Mouse (Mus musculus): ENCODE measurements around the gene Ptprd. TPM values are rescaled to one million over a fixed set of nuclear protein-coding genes. Genes with fewer than 3 reads are reported as not detected.

The Ptprd gene
- polyA plus RNA-seq, 1 experiment from 2014 or later, result 5.6 TPM

DNA sequence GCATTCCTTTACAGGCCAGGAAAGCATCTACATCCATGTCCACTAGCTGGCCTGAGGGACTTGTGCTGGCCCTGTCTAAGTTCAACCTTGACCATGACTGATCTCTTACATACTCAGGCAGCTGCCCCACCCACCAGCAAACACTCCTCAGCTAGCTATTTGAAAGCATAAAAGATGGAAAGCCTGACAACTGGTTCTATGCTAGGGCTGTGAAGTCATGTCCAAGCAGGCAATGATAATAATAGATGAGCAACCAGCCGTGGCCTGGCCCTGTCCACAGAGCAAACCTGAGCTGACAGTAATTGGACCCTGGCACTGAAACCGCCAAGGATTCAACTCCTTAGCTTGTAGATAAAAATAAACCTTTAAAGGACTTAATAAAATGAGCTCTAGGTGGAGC, 1952.1 kb downstream of the Ptprd start:
- no peak overlapping the region for H3K9ac ChIP-seq (ENCODE audit: low read length)
- H3K36me3 ChIP-seq (ENCODE audit: control insufficient read depth, insufficient read depth, low read length), result no peaks in the 10 kb centered on the region
- no peak for DNase-seq (ENCODE audit: low spot score)
- TF ChIP-seq CTCF (IDR thresholded peaks at IDR 0.05; ENCODE audit: low read depth), result no peak
- TF ChIP-seq EP300 (optimal IDR thresholded peaks at IDR 0.05), result no peak
- ATAC-seq (ENCODE audit: low FRiP score, low TSS enrichment), result no peak
- H3K27ac ChIP-seq (replicated peaks), result no peak overlapping the region
- H3K27me3 ChIP-seq (ENCODE audit: control insufficient read depth, insufficient read depth, low read length), result no peaks in the 10 kb centered on the region
- no peak overlapping the region for H3K4me2 ChIP-seq (replicated peaks; ENCODE audit: low read depth)
- H3K4me3 ChIP-seq (ENCODE audit: low read depth, low read length), result no peak overlapping the region
- H3K4me1 ChIP-seq (replicated peaks; ENCODE audit: control insufficient read depth, insufficient read depth), result no peaks in the 10 kb centered on the region
- H3K9me3 ChIP-seq (ENCODE audit: control insufficient read depth, low read length), result no peaks in the 10 kb centered on the region
- 52% methylated on average over 2 of the region's 2 CpGs for WGBS

DNA sequence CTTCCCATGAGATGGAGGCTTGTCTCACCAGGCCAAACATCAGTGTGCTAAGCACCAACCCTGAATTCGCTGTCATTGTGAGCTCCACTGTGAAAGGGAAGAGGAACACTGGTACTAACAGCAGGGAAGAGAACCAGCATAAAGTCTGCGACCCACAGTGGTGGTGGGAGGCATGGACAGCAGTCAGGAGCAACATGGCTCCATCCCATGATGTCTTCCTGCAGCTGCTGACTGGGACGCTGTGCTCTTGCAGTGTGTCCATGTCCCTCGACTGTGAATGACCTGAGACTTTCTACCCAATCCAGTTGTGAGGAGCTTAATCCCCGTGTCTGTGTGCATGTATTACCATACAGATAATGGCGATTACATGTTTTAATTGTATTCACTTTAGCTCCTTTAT, 1967.4 kb downstream of the Ptprd start:
- Histone ChIP-seq H3K4me1 (replicated peaks; ENCODE audit: control insufficient read depth, insufficient read depth) (no peaks in the 10 kb centered on the region), H3K27me3 (ENCODE audit: control insufficient read depth, insufficient read depth, low read length) (no peaks in the 10 kb centered on the region), H3K9ac (ENCODE audit: low read length) (no peak overlapping the region), H3K4me2 (replicated peaks; ENCODE audit: low read depth) (no peak overlapping the region), H3K36me3 (ENCODE audit: control insufficient read depth, insufficient read depth, low read length) (no peaks in the 10 kb centered on the region), H3K27ac (replicated peaks) (no peak overlapping the region), H3K9me3 (ENCODE audit: control insufficient read depth, low read length) (no peaks in the 10 kb centered on the region), H3K4me3 (ENCODE audit: low read depth, low read length) (no peak overlapping the region)
- WGBS, result 87% methylated on average over 6 of the region's 6 CpGs
- TF ChIP-seq CTCF (IDR thresholded peaks at IDR 0.05; ENCODE audit: low read depth) (no peak), EP300 (optimal IDR thresholded peaks at IDR 0.05) (no peak)
- ATAC-seq (ENCODE audit: low FRiP score, low TSS enrichment) (no peak), DNase-seq (ENCODE audit: low spot score) (no peak)

- Histone ChIP-seq H3K27ac (replicated peaks) (no peak overlapping the region), H3K4me2 (replicated peaks; ENCODE audit: low read depth) (no peak overlapping the region), H3K4me1 (replicated peaks; ENCODE audit: control insufficient read depth, insufficient read depth) (no peaks in the 10 kb centered on the region), H3K9ac (ENCODE audit: low read length) (no peak overlapping the region), H3K4me3 (ENCODE audit: low read depth, low read length) (no peak overlapping the region), H3K36me3 (ENCODE audit: control insufficient read depth, insufficient read depth, low read length) (no peaks in the 10 kb centered on the region), H3K27me3 (ENCODE audit: control insufficient read depth, insufficient read depth, low read length) (no peaks in the 10 kb centered on the region), H3K9me3 (ENCODE audit: control insufficient read depth, low read length) (no peaks in the 10 kb centered on the region)
- DNase-seq (ENCODE audit: low spot score) (no peak), ATAC-seq (ENCODE audit: low FRiP score, low TSS enrichment) (no peak)
- TF ChIP-seq CTCF (IDR thresholded peaks at IDR 0.05; ENCODE audit: low read depth) (no peak), EP300 (optimal IDR thresholded peaks at IDR 0.05) (no peak)
Measured at GRCm38 (mm10) chr4:76241542-76241941, 1970.2 kb downstream of the Ptprd start.

GRCm38 (mm10) chr4:76241140-76241539, 1970.6 kb downstream of the Ptprd start:
- Histone ChIP-seq H3K27me3 (ENCODE audit: control insufficient read depth, insufficient read depth, low read length) (no peaks in the 10 kb centered on the region), H3K36me3 (ENCODE audit: control insufficient read depth, insufficient read depth, low read length) (no peaks in the 10 kb centered on the region), H3K4me3 (ENCODE audit: low read depth, low read length) (no peak overlapping the region), H3K4me1 (replicated peaks; ENCODE audit: control insufficient read depth, insufficient read depth) (no peaks in the 10 kb centered on the region), H3K27ac (replicated peaks) (no peak overlapping the region), H3K4me2 (replicated peaks; ENCODE audit: low read depth) (no peak overlapping the region), H3K9me3 (ENCODE audit: control insufficient read depth, low read length) (no peaks in the 10 kb centered on the region), H3K9ac (ENCODE audit: low read length) (no peak overlapping the region)
- 30% methylated on average over 3 of the region's 3 CpGs for WGBS
- DNase-seq (ENCODE audit: low spot score) (no peak), ATAC-seq (ENCODE audit: low FRiP score, low TSS enrichment) (no peak)
- no peak for TF ChIP-seq CTCF (IDR thresholded peaks at IDR 0.05; ENCODE audit: low read depth)
- no peak for TF ChIP-seq EP300 (optimal IDR thresholded peaks at IDR 0.05)

- no peak overlapping the region for H3K4me3 ChIP-seq (ENCODE audit: low read depth, low read length)
- H3K27me3 ChIP-seq (ENCODE audit: control insufficient read depth, insufficient read depth, low read length), result no peaks in the 10 kb centered on the region
- no peaks in the 10 kb centered on the region for H3K4me1 ChIP-seq (replicated peaks; ENCODE audit: control insufficient read depth, insufficient read depth)
- no peak overlapping the region for H3K9ac ChIP-seq (ENCODE audit: low read length)
- no peaks in the 10 kb centered on the region for H3K9me3 ChIP-seq (ENCODE audit: control insufficient read depth, low read length)
- DNase-seq (ENCODE audit: low spot score), result no peak
- H3K4me2 ChIP-seq (replicated peaks; ENCODE audit: low read depth), result no peak overlapping the region
- no peaks in the 10 kb centered on the region for H3K36me3 ChIP-seq (ENCODE audit: control insufficient read depth, insufficient read depth, low read length)
- TF ChIP-seq CTCF (IDR thresholded peaks at IDR 0.05; ENCODE audit: low read depth), result no peak
- no peak for TF ChIP-seq EP300 (optimal IDR thresholded peaks at IDR 0.05)
- no peak for ATAC-seq (ENCODE audit: low FRiP score, low TSS enrichment)
- no peak overlapping the region for H3K27ac ChIP-seq (replicated peaks)
- WGBS, result 61% methylated on average over 5 of the region's 5 CpGs
Measured at GRCm38 (mm10) chr4:76239063-76239462, 1972.7 kb downstream of the Ptprd start.

DNA sequence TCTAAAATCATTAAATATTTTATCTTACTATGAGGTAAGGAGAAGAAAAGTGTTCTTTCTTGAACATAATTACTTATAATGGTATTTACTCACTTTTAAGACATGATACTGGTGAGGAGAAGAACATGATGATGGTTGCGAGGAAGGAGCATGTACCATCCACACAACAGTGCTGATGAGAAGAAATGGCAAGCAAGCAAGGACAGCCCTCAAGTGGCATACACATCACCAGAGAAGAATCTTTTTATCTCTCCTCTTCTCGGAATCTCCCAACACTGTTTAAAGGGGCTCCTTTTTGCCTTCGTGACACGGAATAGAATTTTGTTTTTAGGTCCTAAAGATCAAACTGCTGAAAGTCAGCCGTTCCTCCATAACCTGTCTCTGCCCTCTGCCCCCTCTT, 1973.2 kb downstream of the Ptprd start:
- Histone ChIP-seq H3K27ac (replicated peaks) (no peak overlapping the region), H3K36me3 (ENCODE audit: control insufficient read depth, insufficient read depth, low read length) (no peaks in the 10 kb centered on the region), H3K9ac (ENCODE audit: low read length) (no peak overlapping the region), H3K4me2 (replicated peaks; ENCODE audit: low read depth) (no peak overlapping the region), H3K9me3 (ENCODE audit: control insufficient read depth, low read length) (no peaks in the 10 kb centered on the region), H3K4me3 (ENCODE audit: low read depth, low read length) (no peak overlapping the region), H3K27me3 (ENCODE audit: control insufficient read depth, insufficient read depth, low read length) (no peaks in the 10 kb centered on the region), H3K4me1 (replicated peaks; ENCODE audit: control insufficient read depth, insufficient read depth) (no peaks in the 10 kb centered on the region)
- ATAC-seq (ENCODE audit: low FRiP score, low TSS enrichment) (no peak), DNase-seq (ENCODE audit: low spot score) (no peak)
- TF ChIP-seq CTCF (IDR thresholded peaks at IDR 0.05; ENCODE audit: low read depth) (no peak), EP300 (optimal IDR thresholded peaks at IDR 0.05) (no peak)
- WGBS, result 77% methylated on average over 5 of the region's 5 CpGs

All from stomach, postnatal 0 days (tissue).